Mouse (Mus musculus) intestine, postnatal 0 days (tissue): Measurements from ENCODE around the gene Sept9. TPM values are rescaled to one million over a fixed set of nuclear protein-coding genes. Genes with fewer than 3 reads are reported as not detected.

ENCODE experiments used
- ATAC-seq: fragments of 200-750 bp; cut with Nextera tagmentation; 2 replicates; pipeline ENCODE4 v1.8.0; 2017; ENCODE audit warnings: mild to moderate bottlenecking, moderate TSS enrichment, moderate library complexity
- H3K27ac ChIP-seq: fragments of 300-500 bp; sonication (generic); 2 replicates; pipeline ENCODE4 v1.5.1; 2014; ENCODE audit warnings: mild to moderate bottlenecking, low read depth, low read length, moderate library complexity
- H3K27me3 ChIP-seq: fragments of 300-500 bp; sonication (generic); replicated peaks from 2 replicates; pipeline ENCODE4 v1.6.1; 2014; ENCODE audit warnings: low read length, mixed read lengths; ENCODE audit not compliant: control insufficient read depth, insufficient read depth
- H3K36me3 ChIP-seq: fragments of 300-500 bp; sonication (generic); 2 replicates; pipeline ENCODE4 v1.6.1; 2014; ENCODE audit warnings: mild to moderate bottlenecking, moderate library complexity; ENCODE audit not compliant: control insufficient read depth, insufficient read depth
- H3K4me1 ChIP-seq: fragments of 300-500 bp; sonication (generic); replicated peaks from 2 replicates; pipeline ENCODE4 v1.6.1; 2014; ENCODE audit warnings: antibody characterized with exemption, low read length, mixed read lengths; ENCODE audit not compliant: control insufficient read depth, insufficient read depth
- H3K4me2 ChIP-seq: fragments of 300-500 bp; sonication (generic); replicated peaks from 2 replicates; pipeline ENCODE4 v1.6.1; 2014; ENCODE audit warnings: low read depth, mild to moderate bottlenecking, moderate library complexity
- H3K4me3 ChIP-seq: fragments of 300-500 bp; sonication (generic); 2 replicates; pipeline ENCODE4 v1.5.1; 2014; ENCODE audit warnings: low read depth, low read length
- H3K9ac ChIP-seq: fragments of 300-500 bp; sonication (generic); 2 replicates; pipeline ENCODE4 v1.6.1; 2014; ENCODE audit warnings: mild to moderate bottlenecking, low read depth, low read length
- H3K9me3 ChIP-seq: fragments of 300-500 bp; sonication (generic); 2 replicates; pipeline ENCODE4 v1.6.1; 2016; ENCODE audit warnings: mixed run types; ENCODE audit not compliant: control insufficient read depth
- CTCF ChIP-seq: sonication (generic); IDR thresholded peaks from 2 replicates; pipeline ENCODE4 v1.5.1; 2016; ENCODE audit warnings: low read depth, mild to moderate bottlenecking, control low read depth, antibody characterized with exemption, moderate library complexity
- WGBS: fragments of 180-500 bp; shearing (Covaris S2); extraction: QIAGEN DNeasy Blood & Tissue Kit; methylation state at CpG from one replicate; pipeline ENCODE4 v1.1.7; 2014; 5-methylcytosine and 5-hydroxymethylcytosine counted together
- polyA plus RNA-seq: library from polyadenylated mRNA; unstranded; fragments of >200 nt; fragmentation: Nextera tagmentation; extraction: Ambion mirVana; gene quantifications from 2 replicates; pipeline ENCODE4 v1.2.1, GENCODE M21; 2015

The Sept9 gene
- polyA plus RNA-seq, 1 experiment from 2014 or later = 74.5 TPM

DNA sequence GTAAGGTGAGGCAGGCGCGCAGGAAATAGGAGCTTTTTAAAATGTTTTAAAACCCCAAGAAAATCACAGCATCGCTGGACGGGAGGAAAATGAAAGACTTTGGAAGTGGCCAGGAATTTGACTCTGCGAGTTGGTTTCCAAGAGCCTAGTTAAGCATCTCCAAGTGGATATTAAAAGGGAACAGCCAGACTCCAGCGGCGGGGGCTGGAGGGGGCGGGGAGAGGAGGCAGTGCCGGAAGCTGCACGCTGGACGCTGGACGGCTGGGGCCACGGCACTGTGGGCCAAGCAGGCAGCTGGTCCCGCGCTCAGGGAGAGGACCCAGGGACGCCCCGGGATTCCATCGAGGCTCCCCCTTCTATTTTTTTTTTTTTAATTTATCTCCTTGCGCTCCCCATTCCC lies 32.6 kb downstream of the Sept9 start:
- H3K4me2 ChIP-seq = peak overlapping the region; percentile 67
- no peak for TF ChIP-seq CTCF
- peak overlapping the region; percentile 69 for H3K27ac ChIP-seq
- H3K9ac ChIP-seq = peak overlapping the region; percentile 50; the same call in 1 of the 2 replicates
- H3K27me3 ChIP-seq = no peaks in the 10 kb centered on the region
- WGBS = 31% methylated on average over 19 of the region's 19 CpGs
- no peak for ATAC-seq
- H3K4me3 ChIP-seq = peak overlapping the region; percentile 21
- H3K9me3 ChIP-seq = no peaks in the 10 kb centered on the region
- peaks cover 12% of the 10 kb centered on the region; the same call in 1 of the 2 replicates for H3K4me1 ChIP-seq
- H3K36me3 ChIP-seq = no peaks in the 10 kb centered on the region

DNA sequence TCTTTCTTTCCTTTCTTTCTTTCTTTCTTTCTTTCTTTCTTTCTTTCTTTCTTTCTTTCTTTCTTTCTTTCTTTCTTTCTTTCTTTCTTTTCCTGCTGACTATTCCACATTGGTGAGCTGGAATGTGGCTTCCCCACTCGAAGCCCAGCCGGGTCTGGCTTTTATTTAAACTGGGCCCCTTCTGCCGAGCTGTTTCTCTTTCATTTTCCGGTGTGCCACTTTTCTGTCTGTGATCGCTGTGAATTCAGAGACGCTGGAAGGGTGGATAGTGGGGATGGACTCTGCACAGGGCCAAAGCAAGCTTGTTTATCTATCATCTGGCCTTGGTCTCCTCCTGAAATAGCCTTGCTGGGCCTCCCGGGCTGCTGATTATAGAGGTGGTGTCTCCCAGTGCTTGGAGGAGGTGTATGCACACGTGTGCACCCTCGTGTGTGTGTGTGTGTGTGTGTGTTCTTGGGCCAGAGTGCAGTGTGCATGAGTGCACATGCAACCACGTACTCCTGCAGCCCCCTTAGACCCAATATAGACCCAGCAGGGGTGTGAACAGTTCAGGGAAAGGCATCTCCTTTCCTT lies 33.5 kb downstream of the Sept9 start:
- WGBS = 17% methylated on average over 10 of the region's 10 CpGs
- peaks cover 12% of the 10 kb centered on the region; the same call in 1 of the 2 replicates for H3K4me1 ChIP-seq

GRCm38 (mm10) chr11:117233818-117234217 lies 34.4 kb downstream of the Sept9 start:
- peak; percentile 20 for ATAC-seq
- H3K4me1 ChIP-seq = peaks cover 12% of the 10 kb centered on the region; the same call in 1 of the 2 replicates
- 0 out of 2 replicates have a peak, but pooled peaks have one; percentile 20 for TF ChIP-seq CTCF
- WGBS = 32% methylated on average over 8 of the region's 8 CpGs
- no peaks in the 10 kb centered on the region for H3K9me3 ChIP-seq
- no peaks in the 10 kb centered on the region for H3K27me3 ChIP-seq
- H3K4me2 ChIP-seq = peak overlapping the region; percentile 67
- H3K9ac ChIP-seq = peak overlapping the region; percentile 11; the same call in 1 of the 2 replicates
- peak overlapping the region; percentile 69 for H3K27ac ChIP-seq
- no peak overlapping the region for H3K4me3 ChIP-seq
- no peaks in the 10 kb centered on the region for H3K36me3 ChIP-seq

More for the DNA sequence above, 33.5 kb downstream of the Sept9 start:
- H3K9me3 ChIP-seq = no peaks in the 10 kb centered on the region
- H3K4me3 ChIP-seq = peak overlapping the region; percentile 21
- ATAC-seq = peak; percentile 83
- TF ChIP-seq CTCF = no peak
- H3K27me3 ChIP-seq = no peaks in the 10 kb centered on the region
- no peaks in the 10 kb centered on the region for H3K36me3 ChIP-seq
- H3K9ac ChIP-seq = peak overlapping the region; percentile 50; the same call in 1 of the 2 replicates
- peak overlapping the region; percentile 67 for H3K4me2 ChIP-seq
- H3K27ac ChIP-seq = peak overlapping the region; percentile 69

GRCm38 (mm10) chr11:117235086-117235897 lies 35.8 kb downstream of the Sept9 start:
- Histone ChIP-seq H3K4me3 (no peak overlapping the region), H3K9ac (peak overlapping the region; percentile 31; the same call in 1 of the 2 replicates), H3K4me1 (peaks cover 12% of the 10 kb centered on the region; the same call in 1 of the 2 replicates), H3K9me3 (no peaks in the 10 kb centered on the region), H3K27me3 (no peaks in the 10 kb centered on the region), H3K36me3 (no peaks in the 10 kb centered on the region), H3K27ac (0 out of 2 replicates have a peak overlapping the region, but pooled peaks have one; percentile 11), H3K4me2 (peak overlapping the region; percentile 30)
- TF ChIP-seq CTCF = no peak
- ATAC-seq = no peak
- WGBS = 49% methylated on average over 12 of the region's 12 CpGs

- H3K4me2 ChIP-seq = peak overlapping the region; percentile 30
- peak overlapping the region; percentile 31; the same call in 1 of the 2 replicates for H3K9ac ChIP-seq
These were observed 36.5 kb downstream of the Sept9 start for GRCm38 (mm10) chr11:117235898-117236459.

GRCm38 (mm10) chr11:117238169-117238568 lies 38.7 kb downstream of the Sept9 start:
- H3K36me3 ChIP-seq = no peaks in the 10 kb centered on the region
- peak; percentile 14; the same call in 1 of the 2 replicates for ATAC-seq
- H3K9me3 ChIP-seq = no peaks in the 10 kb centered on the region
- WGBS = 6% methylated on average over 4 of the region's 4 CpGs
- no peak overlapping the region for H3K4me2 ChIP-seq
- TF ChIP-seq CTCF = peak; percentile 94
- no peak overlapping the region for H3K9ac ChIP-seq
- H3K4me3 ChIP-seq = no peak overlapping the region
- H3K27ac ChIP-seq = no peak overlapping the region
- H3K4me1 ChIP-seq = peaks cover 9% of the 10 kb centered on the region; the same call in 1 of the 2 replicates
- no peaks in the 10 kb centered on the region for H3K27me3 ChIP-seq

More at GRCm38 (mm10) chr11:117235898-117236459, 36.5 kb downstream of the Sept9 start:
- 52% methylated on average over 9 of the region's 9 CpGs for WGBS
- Histone ChIP-seq H3K9me3 (no peaks in the 10 kb centered on the region), H3K27ac (0 out of 2 replicates have a peak overlapping the region, but pooled peaks have one; percentile 11), H3K36me3 (no peaks in the 10 kb centered on the region), H3K4me1 (peaks cover 12% of the 10 kb centered on the region; the same call in 1 of the 2 replicates), H3K4me3 (no peak overlapping the region), H3K27me3 (no peaks in the 10 kb centered on the region)
- no peak for ATAC-seq
- no peak for TF ChIP-seq CTCF
